Mouse (Mus musculus) 3134 (cell line): ENCODE results near the gene Mmel1.
A peak's percentile ranks its signal among the peaks of the same experiment; 100 is the strongest.

Experiments
- DNase-seq: peaks from one replicate; pipeline ENCODE4 v3.0.0-alpha.2; 2011; ENCODE audit warnings: low spot score; ENCODE audit not compliant: insufficient read length; ENCODE audit errors: extremely low read depth

Gene Mmel1

GRCm38 (mm10) chr4:154934800-154935199 is 65.4 kb downstream of the Mmel1 start:
- DNase-seq = no peak

- DNase-seq = no peak
Observed at GRCm38 (mm10) chr4:154935788-154936187, 66.4 kb downstream of the Mmel1 start.

- no peak for DNase-seq
Observed at GRCm38 (mm10) chr4:154936542-154937255, 67.3 kb downstream of the Mmel1 start.

GRCm38 (mm10) chr4:154937746-154938145 is 68.4 kb downstream of the Mmel1 start:
- DNase-seq = no peak

GRCm38 (mm10) chr4:154940156-154940555 is 70.8 kb downstream of the Mmel1 start:
- no peak for DNase-seq

GRCm38 (mm10) chr4:154941831-154942230 is 72.4 kb downstream of the Mmel1 start:
- no peak for DNase-seq

GRCm38 (mm10) chr4:154942632-154943322 is 73.4 kb downstream of the Mmel1 start:
- DNase-seq = no peak

- DNase-seq = no peak
Observed at GRCm38 (mm10) chr4:154943323-154944039, 74.1 kb downstream of the Mmel1 start.

GRCm38 (mm10) chr4:154944121-154944590 is 74.8 kb downstream of the Mmel1 start:
- peak; percentile 57 for DNase-seq
